Mouse (Mus musculus): ENCODE measurements at regions not wholly inside any gene's neighbourhood (a gene's known extent, or its start where the extent isn't known, plus 50 kb on each side); places are given as distances from the start of the nearest gene placed in this dataset.

- no peaks in the 10 kb centered on the region for H3K36me3 ChIP-seq
- no peak overlapping the region for H3K4me2 ChIP-seq
- H3K4me1 ChIP-seq = 0 out of 2 replicates have a peak, but pooled peaks cover 9% of the 10 kb centered on the region
- 0 out of 2 replicates have a peak, but pooled peaks have one; percentile 36 for ATAC-seq (ENCODE audit: borderline replicate concordance, extremely low read depth, low FRiP score, low TSS enrichment)
- no peak overlapping the region for H3K27ac ChIP-seq
- no peaks in the 10 kb centered on the region for H3K9me3 ChIP-seq
- H3K9ac ChIP-seq = no peak overlapping the region
- no peaks in the 10 kb centered on the region for H3K27me3 ChIP-seq
- no peak overlapping the region for H3K4me3 ChIP-seq
Observed at GRCm38 (mm10) chr19:56201738-56202480, 85.0 kb upstream of the Habp2 start.

GRCm38 (mm10) chr19:56202481-56203130, 84.3 kb upstream of the Habp2 start:
- ATAC-seq (ENCODE audit: borderline replicate concordance, extremely low read depth, low FRiP score, low TSS enrichment) = no peak
- no peaks in the 10 kb centered on the region for H3K9me3 ChIP-seq
- H3K4me3 ChIP-seq = no peak overlapping the region
- H3K27me3 ChIP-seq = no peaks in the 10 kb centered on the region
- no peak overlapping the region for H3K27ac ChIP-seq
- no peaks in the 10 kb centered on the region for H3K36me3 ChIP-seq
- WGBS = 41% methylated on average over 9 of the region's 9 CpGs
- H3K4me2 ChIP-seq = no peak overlapping the region
- H3K4me1 ChIP-seq = 0 out of 2 replicates have a peak, but pooled peaks cover 9% of the 10 kb centered on the region
- no peak overlapping the region for H3K9ac ChIP-seq

- Histone ChIP-seq H3K4me3 (no peak overlapping the region), H3K4me2 (no peak overlapping the region), H3K9ac (no peak overlapping the region), H3K27me3 (no peaks in the 10 kb centered on the region), H3K9me3 (no peaks in the 10 kb centered on the region), H3K36me3 (no peaks in the 10 kb centered on the region), H3K4me1 (no peaks in the 10 kb centered on the region), H3K27ac (no peak overlapping the region)
- no peak for ATAC-seq (ENCODE audit: borderline replicate concordance, extremely low read depth, low FRiP score, low TSS enrichment)
- 82% methylated on average over 6 of the region's 6 CpGs for WGBS
Observed at GRCm38 (mm10) chr19:56218536-56218935, 68.4 kb upstream of the Habp2 start.

GRCm38 (mm10) chr19:56220724-56221407, 66.1 kb upstream of the Habp2 start:
- no peak overlapping the region for H3K4me2 ChIP-seq
- no peaks in the 10 kb centered on the region for H3K9me3 ChIP-seq
- H3K27me3 ChIP-seq = no peaks in the 10 kb centered on the region
- no peak overlapping the region for H3K27ac ChIP-seq
- H3K4me3 ChIP-seq = no peak overlapping the region
- H3K9ac ChIP-seq = no peak overlapping the region
- H3K4me1 ChIP-seq = peaks cover 4% of the 10 kb centered on the region
- H3K36me3 ChIP-seq = no peaks in the 10 kb centered on the region
- no peak for ATAC-seq (ENCODE audit: borderline replicate concordance, extremely low read depth, low FRiP score, low TSS enrichment)
- WGBS = 69% methylated on average over 15 of the region's 15 CpGs

- H3K27me3 ChIP-seq = no peaks in the 10 kb centered on the region
- 52% methylated on average over 4 of the region's 4 CpGs for WGBS
- ATAC-seq (ENCODE audit: borderline replicate concordance, extremely low read depth, low FRiP score, low TSS enrichment) = no peak
- H3K4me1 ChIP-seq = peaks cover 4% of the 10 kb centered on the region
- no peak overlapping the region for H3K27ac ChIP-seq
- H3K36me3 ChIP-seq = no peaks in the 10 kb centered on the region
- no peaks in the 10 kb centered on the region for H3K9me3 ChIP-seq
- no peak overlapping the region for H3K4me2 ChIP-seq
- H3K9ac ChIP-seq = no peak overlapping the region
- no peak overlapping the region for H3K4me3 ChIP-seq
Observed at GRCm38 (mm10) chr19:56222496-56222895, 64.4 kb upstream of the Habp2 start.

- H3K4me2 ChIP-seq = no peak overlapping the region
- peaks cover 4% of the 10 kb centered on the region for H3K4me1 ChIP-seq
- H3K4me3 ChIP-seq = no peak overlapping the region
- no peaks in the 10 kb centered on the region for H3K9me3 ChIP-seq
- WGBS = 15% methylated on average over 7 of the region's 7 CpGs
- H3K36me3 ChIP-seq = no peaks in the 10 kb centered on the region
- H3K9ac ChIP-seq = no peak overlapping the region
- no peak for ATAC-seq (ENCODE audit: borderline replicate concordance, extremely low read depth, low FRiP score, low TSS enrichment)
- no peaks in the 10 kb centered on the region for H3K27me3 ChIP-seq
- H3K27ac ChIP-seq = no peak overlapping the region
Observed at GRCm38 (mm10) chr19:56225039-56225438, 61.9 kb upstream of the Habp2 start.

- no peaks in the 10 kb centered on the region for H3K36me3 ChIP-seq
- H3K9me3 ChIP-seq = no peaks in the 10 kb centered on the region
- ATAC-seq (ENCODE audit: borderline replicate concordance, extremely low read depth, low FRiP score, low TSS enrichment) = peak; percentile 72; the same call in 1 of the 2 replicates
- no peak overlapping the region for H3K4me2 ChIP-seq
- no peak overlapping the region for H3K27ac ChIP-seq
- H3K4me1 ChIP-seq = peaks cover 4% of the 10 kb centered on the region
- no peak overlapping the region for H3K9ac ChIP-seq
- no peaks in the 10 kb centered on the region for H3K27me3 ChIP-seq
- H3K4me3 ChIP-seq = no peak overlapping the region
- 53% methylated on average over 3 of the region's 3 CpGs for WGBS
Observed at GRCm38 (mm10) chr19:56225518-56225917, 61.4 kb upstream of the Habp2 start.

GRCm38 (mm10) chr19:56228586-56228985, 58.4 kb upstream of the Habp2 start:
- H3K36me3 ChIP-seq = no peaks in the 10 kb centered on the region
- no peaks in the 10 kb centered on the region for H3K9me3 ChIP-seq
- peaks cover 19% of the 10 kb centered on the region for H3K4me1 ChIP-seq
- H3K9ac ChIP-seq = no peak overlapping the region
- ATAC-seq (ENCODE audit: borderline replicate concordance, extremely low read depth, low FRiP score, low TSS enrichment) = no peak
- H3K4me2 ChIP-seq = no peak overlapping the region
- H3K27me3 ChIP-seq = no peaks in the 10 kb centered on the region
- no peak overlapping the region for H3K4me3 ChIP-seq
- H3K27ac ChIP-seq = no peak overlapping the region

GRCm38 (mm10) chr19:56231430-56231829, 55.5 kb upstream of the Habp2 start:
- Histone ChIP-seq H3K36me3 (no peaks in the 10 kb centered on the region), H3K27ac (peak overlapping the region; percentile 25; the same call in 1 of the 2 replicates), H3K4me1 (peaks cover 31% of the 10 kb centered on the region), H3K27me3 (no peaks in the 10 kb centered on the region), H3K9me3 (no peaks in the 10 kb centered on the region), H3K4me2 (peak overlapping the region; percentile 16; the same call in 1 of the 2 replicates), H3K4me3 (no peak overlapping the region), H3K9ac (no peak overlapping the region)
- no peak for ATAC-seq (ENCODE audit: borderline replicate concordance, extremely low read depth, low FRiP score, low TSS enrichment)
- WGBS = 73% methylated on average over 8 of the region's 8 CpGs

- H3K9me3 ChIP-seq = no peaks in the 10 kb centered on the region
- no peak overlapping the region for H3K4me3 ChIP-seq
- ATAC-seq (ENCODE audit: borderline replicate concordance, extremely low read depth, low FRiP score, low TSS enrichment) = 0 out of 2 replicates have a peak, but pooled peaks have one; percentile 39
- H3K27ac ChIP-seq = peak overlapping the region; percentile 25; the same call in 1 of the 2 replicates
- no peaks in the 10 kb centered on the region for H3K36me3 ChIP-seq
- no peaks in the 10 kb centered on the region for H3K27me3 ChIP-seq
- whole genome bisulfite sequencing = 31% methylated on average over 9 of the region's 9 CpGs
- no peak overlapping the region for H3K9ac ChIP-seq
- peak overlapping the region; percentile 16 for H3K4me2 ChIP-seq
- H3K4me1 ChIP-seq = peaks cover 31% of the 10 kb centered on the region
Observed at GRCm38 (mm10) chr19:56231849-56232248, 55.1 kb upstream of the Habp2 start.

- ATAC-seq (ENCODE audit: borderline replicate concordance, extremely low read depth, low FRiP score, low TSS enrichment) = no peak
- peak overlapping the region; percentile 16; the same call in 1 of the 2 replicates for H3K4me2 ChIP-seq
- WGBS = 41% methylated on average over 7 of the region's 7 CpGs
Observed at GRCm38 (mm10) chr19:56232269-56232668, 54.7 kb upstream of the Habp2 start.

GRCm38 (mm10) chr19:56232950-56233349, 54.0 kb upstream of the Habp2 start:
- H3K9me3 ChIP-seq = no peaks in the 10 kb centered on the region
- no peaks in the 10 kb centered on the region for H3K27me3 ChIP-seq
- H3K27ac ChIP-seq = no peak overlapping the region
- WGBS = 98% methylated on average over 5 of the region's 5 CpGs
- no peaks in the 10 kb centered on the region for H3K36me3 ChIP-seq
- ATAC-seq (ENCODE audit: borderline replicate concordance, extremely low read depth, low FRiP score, low TSS enrichment) = no peak
- H3K9ac ChIP-seq = no peak overlapping the region
- H3K4me3 ChIP-seq = no peak overlapping the region
- H3K4me1 ChIP-seq = peaks cover 31% of the 10 kb centered on the region
- no peak overlapping the region for H3K4me2 ChIP-seq

More at GRCm38 (mm10) chr19:56232269-56232668, 54.7 kb upstream of the Habp2 start:
- H3K9me3 ChIP-seq = no peaks in the 10 kb centered on the region
- no peaks in the 10 kb centered on the region for H3K36me3 ChIP-seq
- H3K27me3 ChIP-seq = no peaks in the 10 kb centered on the region
- no peak overlapping the region for H3K9ac ChIP-seq
- H3K27ac ChIP-seq = 0 out of 2 replicates have a peak overlapping the region, but pooled peaks have one; percentile 25
- no peak overlapping the region for H3K4me3 ChIP-seq
- peaks cover 31% of the 10 kb centered on the region for H3K4me1 ChIP-seq

All from lung, embryonic 15.5 days (tissue).